Mouse (Mus musculus) ES-E14 (cell line): ENCODE measurements around the gene Pofut2.

Experiments used
- CHD2 ChIP-seq: IDR thresholded peaks from 2 replicates; pipeline ENCODE4 v1.6.1; 2014; ENCODE audit warnings: mild to moderate bottlenecking, low read depth, low read length, inconsistent platforms
- HCFC1 ChIP-seq: IDR thresholded peaks from 2 replicates; pipeline ENCODE4 v1.6.1; 2012; ENCODE audit warnings: low read length, inconsistent platforms, borderline replicate concordance; ENCODE audit not compliant: insufficient read depth
- MAFK ChIP-seq: IDR thresholded peaks from 2 replicates; pipeline ENCODE4 v1.6.1; 2014; ENCODE audit warnings: mild to moderate bottlenecking, low read depth, low read length, inconsistent platforms; ENCODE audit not compliant: insufficient read depth
- ZC3H11A ChIP-seq: IDR thresholded peaks from 2 replicates; pipeline ENCODE4 v1.6.1; 2012; ENCODE audit warnings: low read depth, mild to moderate bottlenecking, inconsistent platforms, low read length, borderline replicate concordance
- ZNF384 ChIP-seq: IDR thresholded peaks from 2 replicates; pipeline ENCODE4 v1.6.1; 2012; ENCODE audit warnings: low read depth, low read length, inconsistent platforms

DNA sequence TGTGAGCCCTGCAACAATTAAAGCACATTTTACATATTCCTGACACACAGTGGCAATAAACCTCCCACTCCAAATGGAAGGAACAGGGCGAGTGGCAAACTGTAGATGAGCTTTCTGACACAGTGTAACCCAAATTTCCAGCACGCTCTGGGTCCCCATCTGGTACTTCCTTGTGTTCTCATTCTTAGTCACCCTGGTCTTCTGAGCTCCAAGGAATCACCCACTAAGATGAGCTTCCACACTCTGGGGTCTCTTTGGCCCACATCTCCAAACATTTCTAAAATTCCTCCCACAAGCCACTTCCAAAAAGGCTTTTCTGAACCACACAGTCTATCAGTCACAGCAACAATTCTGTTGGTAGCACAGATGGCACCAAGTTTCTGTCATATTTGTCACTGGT, 56.7 kb downstream of the Pofut2 start:
- TF ChIP-seq MAFK (no peak), CHD2 (no peak), ZC3H11A (no peak), ZNF384 (no peak), HCFC1 (no peak)
